Mouse (Mus musculus): ENCODE data around the gene Map6. TPM values are rescaled to one million over a fixed set of nuclear protein-coding genes. Genes with fewer than 3 reads are reported as not detected.
"Not testable (repeated sequence)": the region's sequence is repeated elsewhere in the genome, so short reads cannot be mapped to it uniquely, and the experiment has no call there.

Map6 gene
- polyA plus RNA-seq, 1 experiment from 2014 or later = 0.32 TPM

DNA sequence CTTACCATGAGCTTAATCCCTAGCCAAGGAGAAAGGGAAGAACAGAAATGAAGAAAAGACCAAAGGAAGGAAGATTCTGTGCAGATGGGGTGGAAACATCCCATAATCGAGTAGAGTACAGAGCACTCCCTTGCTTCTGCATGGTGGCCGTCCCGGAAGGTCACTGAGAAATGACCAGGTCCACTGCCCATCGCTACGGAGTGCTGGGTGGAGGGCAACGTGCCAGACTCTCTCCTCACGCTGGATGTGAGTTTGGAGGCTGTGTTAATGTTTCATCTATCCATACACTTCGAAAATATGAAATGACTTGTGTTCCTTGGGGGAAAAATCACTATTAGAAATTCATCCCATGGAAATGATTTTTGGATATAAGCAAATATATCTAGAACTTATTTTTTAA lies 91.1 kb downstream of the Map6 start:
- H3K4me3 ChIP-seq (ENCODE audit: low read depth, low read length) = no peak overlapping the region
- H3K36me3 ChIP-seq (ENCODE audit: control insufficient read depth, insufficient read depth, low read length) = no peaks in the 10 kb centered on the region
- H3K4me1 ChIP-seq (replicated peaks; ENCODE audit: control insufficient read depth, insufficient read depth, low read length) = peaks cover 22% of the 10 kb centered on the region
- no peak for ATAC-seq (replicated peaks; ENCODE audit: low FRiP score)
- no peak overlapping the region for H3K27ac ChIP-seq (ENCODE audit: low read depth, low read length)
- H3K27me3 ChIP-seq (replicated peaks; ENCODE audit: control insufficient read depth, insufficient read depth, low read length) = 0 out of 2 replicates have a peak, but pooled peaks cover under 1% of the 10 kb centered on the region
- WGBS = 80% methylated on average over 8 of the region's 8 CpGs
- no peak overlapping the region for H3K9ac ChIP-seq (ENCODE audit: low read depth, low read length)
- H3K9me3 ChIP-seq (ENCODE audit: control insufficient read depth, low read length) = no peaks in the 10 kb centered on the region
- H3K4me2 ChIP-seq = no peak overlapping the region
- DNase-seq (ENCODE audit: low spot score) = no peak

DNA sequence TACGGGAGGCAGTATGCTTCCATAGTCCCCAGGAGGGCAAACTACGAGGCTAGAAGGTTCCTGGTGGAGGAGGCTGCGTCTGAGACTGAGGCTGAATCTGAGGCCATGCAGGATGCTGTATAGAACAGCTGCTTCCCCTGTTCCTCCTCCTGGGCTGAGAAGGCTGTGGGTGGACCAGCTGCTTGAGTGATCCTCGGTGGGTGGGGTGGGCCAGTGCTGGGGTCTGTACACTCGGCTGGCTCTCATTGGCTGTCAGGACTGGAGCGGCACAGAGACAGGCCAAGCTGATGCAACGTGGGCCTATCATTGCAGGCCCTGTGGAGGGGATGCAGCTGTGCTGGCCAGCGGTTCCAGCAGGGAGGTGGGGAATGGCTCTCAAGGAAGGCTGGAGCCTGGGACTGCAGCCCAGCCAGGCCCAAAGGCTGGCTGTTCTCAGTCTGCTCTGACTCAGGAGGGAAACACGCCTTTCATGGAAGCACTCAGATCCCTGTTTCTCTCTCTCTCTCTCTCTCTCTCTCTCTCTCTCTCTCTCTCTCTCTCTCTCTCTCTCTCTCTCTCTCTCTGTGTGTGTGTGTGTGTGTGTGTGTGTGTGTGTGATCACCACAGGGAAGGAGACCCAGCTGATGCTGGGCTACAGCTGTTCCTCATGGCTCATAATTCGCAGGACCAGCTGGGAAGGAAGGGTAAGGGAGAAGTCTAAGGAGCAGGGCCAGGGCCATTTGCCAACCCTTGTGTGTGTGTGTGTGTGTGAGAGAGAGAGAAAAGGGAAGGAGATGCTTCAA lies 93.0 kb downstream of the Map6 start:
- H3K27ac ChIP-seq (ENCODE audit: low read depth, low read length) = peak overlapping the region; percentile 76
- H3K9me3 ChIP-seq (ENCODE audit: control insufficient read depth, low read length) = no peaks in the 10 kb centered on the region
- H3K4me2 ChIP-seq = peak overlapping the region; percentile 17; the same call in 1 of the 2 replicates
- ATAC-seq (replicated peaks; ENCODE audit: low FRiP score) = peak; percentile 85
- no peaks in the 10 kb centered on the region for H3K36me3 ChIP-seq (ENCODE audit: control insufficient read depth, insufficient read depth, low read length)
- 22% methylated on average over 10 of the region's 10 CpGs for WGBS
- peak overlapping the region; percentile 35; the same call in 1 of the 2 replicates for H3K9ac ChIP-seq (ENCODE audit: low read depth, low read length)
- no peak overlapping the region for H3K4me3 ChIP-seq (ENCODE audit: low read depth, low read length)
- peaks cover 21% of the 10 kb centered on the region for H3K4me1 ChIP-seq (replicated peaks; ENCODE audit: control insufficient read depth, insufficient read depth, low read length)
- no peaks in the 10 kb centered on the region; the same call in 1 of the 2 replicates for H3K27me3 ChIP-seq (replicated peaks; ENCODE audit: control insufficient read depth, insufficient read depth, low read length)
- peak; percentile 67 for DNase-seq (ENCODE audit: low spot score)

DNA sequence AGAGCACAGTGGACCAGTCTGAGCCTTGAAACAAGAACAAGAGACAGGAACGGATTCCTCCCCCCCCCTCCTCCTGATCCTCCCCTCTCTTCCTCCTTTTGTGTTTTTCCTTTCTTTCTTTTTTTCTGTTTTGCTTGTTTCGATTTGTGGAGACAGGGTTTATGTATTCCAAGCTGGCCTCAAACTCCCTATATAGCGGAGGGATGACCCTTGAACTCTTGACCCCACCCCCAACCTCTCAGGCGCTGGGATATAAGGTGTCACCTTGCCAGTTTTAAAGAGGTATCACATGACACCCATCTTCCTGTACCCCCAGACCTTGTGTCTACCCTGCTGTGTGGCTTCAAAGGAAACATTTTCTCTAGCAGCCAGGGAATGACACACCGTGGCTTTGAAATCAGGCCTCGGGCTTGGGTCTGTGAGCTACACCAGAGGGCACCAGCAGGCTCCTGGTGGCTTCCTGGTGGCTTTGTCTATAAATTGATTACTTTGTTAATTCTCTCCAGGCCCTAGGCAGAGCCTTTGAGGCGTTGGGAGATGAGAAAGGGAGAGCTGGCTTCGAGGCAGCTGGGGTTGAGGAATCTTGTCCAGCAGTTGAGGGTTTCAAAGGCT lies 93.7 kb downstream of the Map6 start:
- Histone ChIP-seq H3K9ac (ENCODE audit: low read depth, low read length) (no peak overlapping the region), H3K9me3 (ENCODE audit: control insufficient read depth, low read length) (no peaks in the 10 kb centered on the region), H3K4me3 (ENCODE audit: low read depth, low read length) (no peak overlapping the region), H3K4me1 (replicated peaks; ENCODE audit: control insufficient read depth, insufficient read depth, low read length) (peaks cover 18% of the 10 kb centered on the region), H3K27me3 (replicated peaks; ENCODE audit: control insufficient read depth, insufficient read depth, low read length) (no peaks in the 10 kb centered on the region; the same call in 1 of the 2 replicates), H3K4me2 (peak overlapping the region; percentile 17; the same call in 1 of the 2 replicates), H3K27ac (ENCODE audit: low read depth, low read length) (peak overlapping the region; percentile 58), H3K36me3 (ENCODE audit: control insufficient read depth, insufficient read depth, low read length) (no peaks in the 10 kb centered on the region)
- no peak for DNase-seq (ENCODE audit: low spot score)
- WGBS = 36% methylated on average over 8 of the region's 8 CpGs
- no peak for ATAC-seq (replicated peaks; ENCODE audit: low FRiP score)

- no peak overlapping the region for H3K9ac ChIP-seq (ENCODE audit: low read depth, low read length)
- H3K9me3 ChIP-seq (ENCODE audit: control insufficient read depth, low read length) = no peaks in the 10 kb centered on the region
- no peaks in the 10 kb centered on the region for H3K36me3 ChIP-seq (ENCODE audit: control insufficient read depth, insufficient read depth, low read length)
- 81% methylated on average over 2 of the region's 2 CpGs for WGBS
- peaks cover 10% of the 10 kb centered on the region for H3K4me1 ChIP-seq (replicated peaks; ENCODE audit: control insufficient read depth, insufficient read depth, low read length)
- no peaks in the 10 kb centered on the region; the same call in 1 of the 2 replicates for H3K27me3 ChIP-seq (replicated peaks; ENCODE audit: control insufficient read depth, insufficient read depth, low read length)
- no peak overlapping the region for H3K27ac ChIP-seq (ENCODE audit: low read depth, low read length)
- H3K4me2 ChIP-seq = no peak overlapping the region
- ATAC-seq (replicated peaks; ENCODE audit: low FRiP score) (no peak), DNase-seq (ENCODE audit: low spot score) (no peak)
- no peak overlapping the region for H3K4me3 ChIP-seq (ENCODE audit: low read depth, low read length)
Observed at GRCm38 (mm10) chr7:99362137-99362536, 94.9 kb downstream of the Map6 start.

DNA sequence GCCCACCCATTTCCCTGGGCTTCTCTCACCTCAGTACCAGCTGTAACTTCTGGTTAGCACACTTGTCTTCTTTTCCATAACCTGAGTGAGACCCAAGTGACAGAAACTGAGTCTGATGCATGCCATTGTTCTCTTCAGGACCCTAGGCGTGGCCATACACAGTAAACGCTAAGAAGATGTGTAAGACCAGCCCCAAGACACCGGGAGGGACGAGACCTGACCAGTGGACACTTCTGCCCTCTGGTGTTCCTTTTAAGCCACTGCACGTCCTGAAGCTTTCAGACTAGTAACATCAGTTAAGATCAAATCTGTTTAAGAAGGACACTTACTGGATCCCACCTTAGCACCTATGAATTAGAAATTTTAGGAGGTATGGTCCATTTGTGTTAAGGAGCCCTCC lies 97.8 kb downstream of the Map6 start:
- no peak overlapping the region for H3K4me3 ChIP-seq (ENCODE audit: low read depth, low read length)
- ATAC-seq (replicated peaks; ENCODE audit: low FRiP score) (no peak), DNase-seq (ENCODE audit: low spot score) (no peak)
- H3K4me1 ChIP-seq (replicated peaks; ENCODE audit: control insufficient read depth, insufficient read depth, low read length) = peaks cover 3% of the 10 kb centered on the region
- no peaks in the 10 kb centered on the region for H3K9me3 ChIP-seq (ENCODE audit: control insufficient read depth, low read length)
- no peak overlapping the region for H3K27ac ChIP-seq (ENCODE audit: low read depth, low read length)
- H3K4me2 ChIP-seq = no peak overlapping the region
- under 1% methylated on average over 5 of the region's 5 CpGs for WGBS
- H3K27me3 ChIP-seq (replicated peaks; ENCODE audit: control insufficient read depth, insufficient read depth, low read length) = no peaks in the 10 kb centered on the region; the same call in 1 of the 2 replicates
- no peaks in the 10 kb centered on the region for H3K36me3 ChIP-seq (ENCODE audit: control insufficient read depth, insufficient read depth, low read length)
- H3K9ac ChIP-seq (ENCODE audit: low read depth, low read length) = no peak overlapping the region

- no peaks in the 10 kb centered on the region for H3K36me3 ChIP-seq (ENCODE audit: control insufficient read depth, insufficient read depth, low read length)
- no peak overlapping the region for H3K27ac ChIP-seq (ENCODE audit: low read depth, low read length)
- H3K4me3 ChIP-seq (ENCODE audit: low read depth, low read length) = no peak overlapping the region
- H3K9ac ChIP-seq (ENCODE audit: low read depth, low read length) = no peak overlapping the region
- no peaks in the 10 kb centered on the region for H3K9me3 ChIP-seq (ENCODE audit: control insufficient read depth, low read length)
- H3K27me3 ChIP-seq (replicated peaks; ENCODE audit: control insufficient read depth, insufficient read depth, low read length) = no peaks in the 10 kb centered on the region; the same call in 1 of the 2 replicates
- DNase-seq (ENCODE audit: low spot score) = no peak
- 71% methylated on average over 6 of the region's 6 CpGs for WGBS
- H3K4me2 ChIP-seq = no peak overlapping the region
- H3K4me1 ChIP-seq (replicated peaks; ENCODE audit: control insufficient read depth, insufficient read depth, low read length) = no peaks in the 10 kb centered on the region
- no peak for ATAC-seq (replicated peaks; ENCODE audit: low FRiP score)
Observed at GRCm38 (mm10) chr7:99366716-99367115, 99.5 kb downstream of the Map6 start.

GRCm38 (mm10) chr7:99374325-99374724 lies 107.1 kb downstream of the Map6 start:
- DNase-seq (ENCODE audit: low spot score); H3K27me3 ChIP-seq (replicated peaks; ENCODE audit: control insufficient read depth, insufficient read depth, low read length); H3K4me2 ChIP-seq; H3K4me1 ChIP-seq (replicated peaks; ENCODE audit: control insufficient read depth, insufficient read depth, low read length); H3K9ac ChIP-seq (ENCODE audit: low read depth, low read length); H3K36me3 ChIP-seq (ENCODE audit: control insufficient read depth, insufficient read depth, low read length); H3K9me3 ChIP-seq (ENCODE audit: control insufficient read depth, low read length); H3K4me3 ChIP-seq (ENCODE audit: low read depth, low read length); H3K27ac ChIP-seq (ENCODE audit: low read depth, low read length); ATAC-seq (replicated peaks; ENCODE audit: low FRiP score): not testable (repeated sequence)
- WGBS = 59% methylated on average over 3 of the region's 3 CpGs

- no peaks in the 10 kb centered on the region; the same call in 1 of the 2 replicates for H3K27me3 ChIP-seq (replicated peaks; ENCODE audit: control insufficient read depth, insufficient read depth, low read length)
- no peak for ATAC-seq (replicated peaks; ENCODE audit: low FRiP score)
Observed at GRCm38 (mm10) chr7:99375455-99375854, 108.2 kb downstream of the Map6 start.

More at GRCm38 (mm10) chr7:99375455-99375854, 108.2 kb downstream of the Map6 start:
- Histone ChIP-seq H3K4me3 (ENCODE audit: low read depth, low read length) (no peak overlapping the region), H3K36me3 (ENCODE audit: control insufficient read depth, insufficient read depth, low read length) (no peaks in the 10 kb centered on the region), H3K9ac (ENCODE audit: low read depth, low read length) (no peak overlapping the region), H3K4me1 (replicated peaks; ENCODE audit: control insufficient read depth, insufficient read depth, low read length) (no peaks in the 10 kb centered on the region), H3K9me3 (ENCODE audit: control insufficient read depth, low read length) (no peaks in the 10 kb centered on the region), H3K27ac (ENCODE audit: low read depth, low read length) (no peak overlapping the region), H3K4me2 (no peak overlapping the region)
- 7% methylated on average over 4 of the region's 4 CpGs for WGBS
- peak; percentile 68 for DNase-seq (ENCODE audit: low spot score)

All from liver, embryonic 11.5 days (tissue).